Mouse (Mus musculus) ES-Bruce4 (cell line): Measurements from ENCODE around the gene Mxd3.

Experiments
- CTCF ChIP-seq: IDR thresholded peaks from one replicate; pipeline ENCODE4 v1.8.1; 2011; ENCODE audit warnings: low read depth, low read length
- POLR2A ChIP-seq: IDR thresholded peaks from one replicate; pipeline ENCODE4 v1.8.1; 2011; ENCODE audit warnings: low read length; ENCODE audit not compliant: insufficient read depth

- TF ChIP-seq POLR2A (no peak), CTCF (no peak)
Measured at GRCm38 (mm10) chr13:55371007-55371681, 41.5 kb upstream of the Mxd3 start.
